Mouse (Mus musculus) spleen, adult 2 months (tissue): Measurements from ENCODE around the gene Edil3. TPM values are rescaled to one million over a fixed set of nuclear protein-coding genes. Genes with fewer than 3 reads are reported as not detected.
A peak's percentile ranks its signal among the peaks of the same experiment; 100 is the strongest.

Experiments
- DNase-seq, 2 experiments: peaks; one replicate each; pipeline versions ENCODE4 v3.0.0 to v3.0.0-alpha.2; 2012 to 2021; ENCODE audit warnings: low spot score in 2 of 2, low read depth in 1 of 2
- H3K27ac ChIP-seq: fragments of 200-500 bp; 2 replicates; pipeline ENCODE4 v1.5.1; 2012; ENCODE audit warnings: low read length, inconsistent platforms; ENCODE audit not compliant: insufficient read depth
- H3K27me3 ChIP-seq: fragments of 200-500 bp; 2 replicates; pipeline ENCODE4 v1.6.1; 2012; ENCODE audit warnings: mild to moderate bottlenecking, moderate library complexity, low read length, inconsistent platforms; ENCODE audit not compliant: control insufficient read depth, insufficient read depth
- H3K36me3 ChIP-seq: fragments of 200-500 bp; 2 replicates; pipeline ENCODE4 v1.6.1; 2012; ENCODE audit warnings: mild to moderate bottlenecking, low read length, inconsistent platforms; ENCODE audit not compliant: control insufficient read depth, insufficient read depth
- H3K4me1 ChIP-seq: fragments of 200-500 bp; 2 replicates; pipeline ENCODE4 v1.6.1; 2011; ENCODE audit warnings: inconsistent platforms; ENCODE audit not compliant: control insufficient read depth, insufficient read depth, insufficient read length
- H3K4me3 ChIP-seq: fragments of 200-500 bp; 2 replicates; pipeline ENCODE4 v1.5.1; 2011; ENCODE audit warnings: mild to moderate bottlenecking, inconsistent platforms; ENCODE audit not compliant: insufficient read depth, insufficient read length; ENCODE audit errors: extremely low read depth
- CTCF ChIP-seq: fragments of 200-500 bp; IDR thresholded peaks from 2 replicates; pipeline ENCODE4 v1.5.1; 2011; ENCODE audit warnings: mild to moderate bottlenecking, inconsistent platforms; ENCODE audit not compliant: insufficient read depth, insufficient read length, insufficient replicate concordance; ENCODE audit errors: extremely low read depth
- POLR2A ChIP-seq: fragments of 200-500 bp; IDR thresholded peaks from 2 replicates; pipeline ENCODE4 v1.6.1; 2011; ENCODE audit warnings: low read depth, low read length, inconsistent platforms
- WGBS: fragments of 180-500 bp; shearing (Covaris S2); methylation state at CpG from one replicate; pipeline ENCODE4 v1.1.7; 2018; 5-methylcytosine and 5-hydroxymethylcytosine counted together
- polyA plus RNA-seq: library from polyadenylated mRNA; depleted of rRNA; stranded (reverse); fragments of >200 nt; gene quantifications from 2 replicates; pipeline ENCODE4 v1.2.3, GENCODE M21; 2012

Edil3 gene
- polyA plus RNA-seq, 1 experiment = 0.04 TPM

GRCm38 (mm10) chr13:88820686-88821308 lies 475 bp upstream of the Edil3 start:
- Histone ChIP-seq H3K4me3 (no peak overlapping the region), H3K36me3 (no peaks in the 10 kb centered on the region), H3K4me1 (no peaks in the 10 kb centered on the region; the same call in 1 of the 2 replicates), H3K27me3 (peaks cover 9% of the 10 kb centered on the region), H3K27ac (no peak overlapping the region)
- 32% methylated on average over 5 of the region's 5 CpGs for WGBS
- DNase-seq = no peak
- no peak for TF ChIP-seq POLR2A
- TF ChIP-seq CTCF = no peak

- no peak for DNase-seq
- TF ChIP-seq POLR2A (no peak), CTCF (no peak)
- H3K4me3 ChIP-seq = no peak overlapping the region
These were observed 1.1 kb downstream of the Edil3 start for GRCm38 (mm10) chr13:88822332-88822895.

GRCm38 (mm10) chr13:88822976-88823521 lies 1.8 kb downstream of the Edil3 start:
- Histone ChIP-seq H3K27ac (no peak overlapping the region), H3K4me1 (no peaks in the 10 kb centered on the region; the same call in 1 of the 2 replicates), H3K36me3 (no peaks in the 10 kb centered on the region), H3K27me3 (peaks cover 9% of the 10 kb centered on the region), H3K4me3 (no peak overlapping the region)
- WGBS = 26% methylated on average over 10 of the region's 10 CpGs
- no peak for TF ChIP-seq POLR2A
- TF ChIP-seq CTCF = no peak
- no peak for DNase-seq

More at GRCm38 (mm10) chr13:88822332-88822895, 1.1 kb downstream of the Edil3 start:
- Histone ChIP-seq H3K4me1 (no peaks in the 10 kb centered on the region; the same call in 1 of the 2 replicates), H3K36me3 (no peaks in the 10 kb centered on the region), H3K27ac (no peak overlapping the region), H3K27me3 (peaks cover 9% of the 10 kb centered on the region)
- 24% methylated on average over 10 of the region's 10 CpGs for WGBS

GRCm38 (mm10) chr13:88823522-88824419 lies 2.5 kb downstream of the Edil3 start:
- Histone ChIP-seq H3K4me1 (no peaks in the 10 kb centered on the region; the same call in 1 of the 2 replicates), H3K27me3 (peaks cover 9% of the 10 kb centered on the region), H3K27ac (no peak overlapping the region), H3K36me3 (no peaks in the 10 kb centered on the region), H3K4me3 (no peak overlapping the region)
- no peak for DNase-seq
- 6% methylated on average over 25 of the region's 25 CpGs for WGBS
- no peak for TF ChIP-seq CTCF
- TF ChIP-seq POLR2A = no peak

- Histone ChIP-seq H3K27ac (no peak overlapping the region), H3K4me1 (no peaks in the 10 kb centered on the region; the same call in 1 of the 2 replicates), H3K4me3 (no peak overlapping the region), H3K36me3 (no peaks in the 10 kb centered on the region), H3K27me3 (peaks cover 9% of the 10 kb centered on the region)
- TF ChIP-seq CTCF (no peak), POLR2A (no peak)
- 46% methylated on average over 4 of the region's 4 CpGs for WGBS
- DNase-seq = no peak
These were observed 3.2 kb downstream of the Edil3 start for GRCm38 (mm10) chr13:88824441-88824840.

GRCm38 (mm10) chr13:88828362-88828761 lies 7.1 kb downstream of the Edil3 start:
- Histone ChIP-seq H3K4me1 (no peaks in the 10 kb centered on the region), H3K4me3 (no peak overlapping the region), H3K27me3 (no peaks in the 10 kb centered on the region), H3K27ac (no peak overlapping the region), H3K36me3 (no peaks in the 10 kb centered on the region)
- WGBS = 10% methylated on average over 10 of the region's 10 CpGs
- peak in 1 of 2 experiments; percentile 19 for DNase-seq
- TF ChIP-seq CTCF = no peak
- no peak for TF ChIP-seq POLR2A

GRCm38 (mm10) chr13:88833732-88834131 lies 12.5 kb downstream of the Edil3 start:
- Histone ChIP-seq H3K27ac (no peak overlapping the region), H3K27me3 (no peaks in the 10 kb centered on the region), H3K36me3 (no peaks in the 10 kb centered on the region), H3K4me3 (no peak overlapping the region), H3K4me1 (no peaks in the 10 kb centered on the region)
- WGBS = 79% methylated on average over 1 of the region's 1 CpGs
- TF ChIP-seq CTCF (no peak), POLR2A (no peak)
- no peak for DNase-seq
